Mouse (Mus musculus) intestine, embryonic 16.5 days (tissue): Measurements from ENCODE around the gene Vmn2r85. TPM values are rescaled to one million over a fixed set of nuclear protein-coding genes. Genes with fewer than 3 reads are reported as not detected.
"Not testable (repeated sequence)": the region's sequence is repeated elsewhere in the genome, so short reads cannot be mapped to it uniquely, and the experiment has no call there.

ENCODE experiments used
- ATAC-seq: fragments of 200-750 bp; cut with Nextera tagmentation; 2 replicates; pipeline ENCODE4 v1.8.0; 2017; ENCODE audit warnings: moderate TSS enrichment, moderate library complexity
- H3K27ac ChIP-seq: fragments of 300-500 bp; sonication (generic); 2 replicates; pipeline ENCODE4 v1.5.1; 2014; ENCODE audit warnings: mild to moderate bottlenecking, low read length
- H3K27me3 ChIP-seq: fragments of 300-500 bp; sonication (generic); replicated peaks from 2 replicates; pipeline ENCODE4 v1.6.1; 2014; ENCODE audit warnings: low read length, control low read depth, mixed read lengths; ENCODE audit not compliant: control insufficient read depth, insufficient read depth
- H3K36me3 ChIP-seq: fragments of 300-500 bp; sonication (generic); 2 replicates; pipeline ENCODE4 v1.6.1; 2014; ENCODE audit warnings: low read length, control low read depth; ENCODE audit not compliant: control insufficient read depth, insufficient read depth
- H3K4me1 ChIP-seq: fragments of 300-500 bp; sonication (generic); 2 replicates; pipeline ENCODE4 v1.6.1; 2014; ENCODE audit warnings: low read length, control low read depth, mixed read lengths; ENCODE audit not compliant: control insufficient read depth, insufficient read depth
- H3K4me2 ChIP-seq: fragments of 300-500 bp; sonication (generic); 2 replicates; pipeline ENCODE4 v1.6.1; 2014; ENCODE audit warnings: low read depth, low read length, control low read depth
- H3K4me3 ChIP-seq: fragments of 300-500 bp; sonication (generic); 2 replicates; pipeline ENCODE4 v1.5.1; 2014; ENCODE audit warnings: mild to moderate bottlenecking, low read length
- H3K9ac ChIP-seq: fragments of 300-500 bp; sonication (generic); 2 replicates; pipeline ENCODE4 v1.6.1; 2014; ENCODE audit warnings: low read depth, low read length
- H3K9me3 ChIP-seq: fragments of 300-500 bp; sonication (generic); 2 replicates; pipeline ENCODE4 v1.6.1; 2016; ENCODE audit warnings: low read length, control low read depth; ENCODE audit not compliant: control insufficient read depth
- WGBS: fragments of 180-500 bp; shearing (Covaris S2); extraction: QIAGEN DNeasy Blood & Tissue Kit; methylation state at CpG from one replicate; pipeline ENCODE4 v1.1.7; 2014; 5-methylcytosine and 5-hydroxymethylcytosine counted together
- polyA plus RNA-seq: library from polyadenylated mRNA; unstranded; fragments of >200 nt; fragmentation: Nextera tagmentation; extraction: Ambion mirVana; gene quantifications from 2 replicates; pipeline ENCODE4 v1.2.1, GENCODE M21; 2015

Gene Vmn2r85
- not detected in 2 replicates for polyA plus RNA-seq

- H3K9me3 ChIP-seq, H3K4me1 ChIP-seq, ATAC-seq, H3K9ac ChIP-seq, H3K36me3 ChIP-seq, H3K27me3 ChIP-seq, H3K4me2 ChIP-seq, H3K27ac ChIP-seq, H3K4me3 ChIP-seq: not testable (repeated sequence)
These were observed at the start of gene Vmn2r85 for GRCm38 (mm10) chr10:130429603-130430002. Vmn2r85 (minus strand) TSS chr10:130429703.

GRCm38 (mm10) chr10:130470311-130470760, 40.8 kb upstream of the Vmn2r85 start:
- WGBS, result 2% methylated on average over 36 of the region's 36 CpGs
- Histone ChIP-seq H3K36me3 (no peaks in the 10 kb centered on the region), H3K4me1 (no peaks in the 10 kb centered on the region), H3K9me3 (no peaks in the 10 kb centered on the region), H3K4me2 (peak overlapping the region; percentile 89), H3K27me3 (no peaks in the 10 kb centered on the region), H3K9ac (peak overlapping the region; percentile 75), H3K27ac (no peak overlapping the region), H3K4me3 (peak overlapping the region; percentile 54)
- ATAC-seq, result peak; percentile 99

- H3K36me3 ChIP-seq, H3K4me3 ChIP-seq, H3K4me2 ChIP-seq, H3K9me3 ChIP-seq, ATAC-seq, H3K27ac ChIP-seq, H3K4me1 ChIP-seq, H3K9ac ChIP-seq, H3K27me3 ChIP-seq: not testable (repeated sequence)
- 82% methylated on average over 1 of the region's 1 CpGs for WGBS
These were observed 26.4 kb upstream of the Vmn2r85 start, which contains the start of gene Vmn2r86 for GRCm38 (mm10) chr10:130455950-130456349. Vmn2r86 (minus strand) TSS chr10:130456050.

- WGBS, result 91% methylated on average over 21 of the region's 21 CpGs
- Histone ChIP-seq H3K9me3 (no peaks in the 10 kb centered on the region), H3K27me3 (no peaks in the 10 kb centered on the region), H3K9ac (no peak overlapping the region), H3K4me2 (no peak overlapping the region), H3K27ac (no peak overlapping the region), H3K4me3 (no peak overlapping the region), H3K36me3 (no peaks in the 10 kb centered on the region), H3K4me1 (no peaks in the 10 kb centered on the region)
- ATAC-seq, result no peak
These were observed 15.3 kb upstream of the Vmn2r85 start for GRCm38 (mm10) chr10:130444776-130445175.

- H3K27ac ChIP-seq, H3K9me3 ChIP-seq, ATAC-seq, H3K4me1 ChIP-seq, H3K36me3 ChIP-seq, H3K9ac ChIP-seq, H3K27me3 ChIP-seq, H3K4me3 ChIP-seq, H3K4me2 ChIP-seq: not testable (repeated sequence)
- 88% methylated on average over 11 of the region's 11 CpGs for WGBS
These were observed 4.8 kb upstream of the Vmn2r85 start for GRCm38 (mm10) chr10:130434185-130434898.

GRCm38 (mm10) chr10:130422368-130422767, 7.1 kb downstream of the Vmn2r85 start:
- WGBS, result 67% methylated on average over 2 of the region's 2 CpGs
- H3K4me3 ChIP-seq, H3K9ac ChIP-seq, H3K4me1 ChIP-seq, H3K27me3 ChIP-seq, H3K36me3 ChIP-seq, H3K9me3 ChIP-seq, H3K4me2 ChIP-seq, ATAC-seq, H3K27ac ChIP-seq: not testable (repeated sequence)

- no peaks in the 10 kb centered on the region for H3K27me3 ChIP-seq
- no peak overlapping the region for H3K9ac ChIP-seq
- no peak for ATAC-seq
- H3K9me3 ChIP-seq, result no peaks in the 10 kb centered on the region
- 80% methylated on average over 3 of the region's 3 CpGs for WGBS
- no peak overlapping the region for H3K4me2 ChIP-seq
- H3K27ac ChIP-seq, result no peak overlapping the region
- H3K4me3 ChIP-seq, result no peak overlapping the region
- no peaks in the 10 kb centered on the region for H3K4me1 ChIP-seq
- H3K36me3 ChIP-seq, result no peaks in the 10 kb centered on the region
These were observed 9.1 kb downstream of the Vmn2r85 start for GRCm38 (mm10) chr10:130420401-130420800.

- not testable (repeated sequence) for H3K36me3 ChIP-seq, H3K9me3 ChIP-seq, H3K4me3 ChIP-seq, H3K9ac ChIP-seq, ATAC-seq, H3K27me3 ChIP-seq, H3K4me1 ChIP-seq, H3K4me2 ChIP-seq, H3K27ac ChIP-seq
- WGBS, result 63% methylated on average over 2 of the region's 2 CpGs
These were observed 9.5 kb downstream of the Vmn2r85 start for GRCm38 (mm10) chr10:130419954-130420353.

GRCm38 (mm10) chr10:130416352-130416751, 13.2 kb downstream of the Vmn2r85 start:
- H3K4me1 ChIP-seq, H3K27me3 ChIP-seq, H3K36me3 ChIP-seq, ATAC-seq, H3K9ac ChIP-seq, H3K4me2 ChIP-seq, H3K4me3 ChIP-seq, H3K9me3 ChIP-seq, H3K27ac ChIP-seq: not testable (repeated sequence)

- WGBS, result 55% methylated on average over 24 of the region's 35 CpGs
- ATAC-seq, result peak; percentile 48
These were observed 17.3 kb downstream of the Vmn2r85 start for GRCm38 (mm10) chr10:130412167-130412698.

More at GRCm38 (mm10) chr10:130412167-130412698, 17.3 kb downstream of the Vmn2r85 start:
- not testable (repeated sequence) for H3K4me1 ChIP-seq, H3K36me3 ChIP-seq, H3K9me3 ChIP-seq, H3K27ac ChIP-seq, H3K4me2 ChIP-seq, H3K9ac ChIP-seq, H3K4me3 ChIP-seq, H3K27me3 ChIP-seq
